Mouse (Mus musculus) MEL (cell line): ENCODE results near the gene Rbbp9. TPM values are rescaled to one million over a fixed set of nuclear protein-coding genes. Genes with fewer than 3 reads are reported as not detected.

Experiments used
- DNase-seq: peaks from one replicate; pipeline ENCODE4 v3.0.0; 2011; ENCODE audit warnings: low read depth, low spot score
- H3K27ac ChIP-seq: 2 replicates; pipeline ENCODE4 v1.5.1; 2012; ENCODE audit warnings: low read depth, mild to moderate bottlenecking, control low read depth, low read length, moderate library complexity; ENCODE audit not compliant: control insufficient read depth
- H3K27me3 ChIP-seq, 2 experiments: fragments of 150-350 bp in 1 of 2; sonication (generic) in 1 of 2; 2 replicates each; pipeline ENCODE4 v1.6.1; 2012; ENCODE audit warnings: low read length in 2 of 2, mild to moderate bottlenecking in 2 of 2, improper control_type of control experiment in 1 of 2, moderate library complexity in 1 of 2; ENCODE audit not compliant: insufficient read depth in 2 of 2, control insufficient read depth in 1 of 2
- H3K36me3 ChIP-seq, 2 experiments: 2 replicates each; pipeline ENCODE4 v1.6.1; 2012 to 2014; ENCODE audit warnings: low read length in 2 of 2, improper control_type of control experiment in 1 of 2, inconsistent platforms in 1 of 2, mild to moderate bottlenecking in 1 of 2; ENCODE audit not compliant: insufficient read depth in 2 of 2, control insufficient read depth in 1 of 2
- H3K4me1 ChIP-seq, 2 experiments: fragments of 150-350 bp in 1 of 2; sonication (generic) in 1 of 2; 2 replicates each; pipeline ENCODE4 v1.6.1; 2012; ENCODE audit warnings: low read length in 2 of 2, improper control_type of control experiment in 1 of 2, mild to moderate bottlenecking in 1 of 2; ENCODE audit not compliant: insufficient read depth in 2 of 2, control insufficient read depth in 1 of 2
- H3K4me3 ChIP-seq, 2 experiments: fragments of 150-350 bp in 1 of 2; sonication (generic) in 1 of 2; 2 replicates each; pipeline ENCODE4 v1.5.1; 2012; ENCODE audit warnings: low read depth in 2 of 2, low read length in 2 of 2, mild to moderate bottlenecking in 2 of 2, moderate library complexity in 2 of 2, control low read depth in 1 of 2, improper control_type of control experiment in 1 of 2; ENCODE audit not compliant: control insufficient read depth in 1 of 2, insufficient read depth in 1 of 2
- H3K79me2 ChIP-seq: 2 replicates; pipeline ENCODE4 v1.6.1; 2012; ENCODE audit warnings: mild to moderate bottlenecking, low read length, moderate library complexity; ENCODE audit not compliant: control insufficient read depth, poor library complexity, insufficient read depth
- H3K9ac ChIP-seq: 2 replicates; pipeline ENCODE4 v1.6.1; 2012; ENCODE audit warnings: low read depth, mild to moderate bottlenecking, control low read depth, low read length, moderate library complexity; ENCODE audit not compliant: control insufficient read depth, poor library complexity, severe bottlenecking
- H3K9me3 ChIP-seq: fragments of 150-350 bp; sonication (generic); replicated peaks from 2 replicates; pipeline ENCODE4 v1.6.1; 2012; ENCODE audit warnings: mild to moderate bottlenecking, low read length, improper control_type of control experiment, moderate library complexity; ENCODE audit not compliant: insufficient read depth
- CHD2 ChIP-seq: IDR thresholded peaks from 2 replicates; pipeline ENCODE4 v1.6.1; 2011; ENCODE audit warnings: low read length, improper control_type of control experiment
- E2F4 ChIP-seq: IDR thresholded peaks from 2 replicates; pipeline ENCODE4 v1.6.1; 2011; ENCODE audit warnings: low read depth, low read length, improper control_type of control experiment, borderline replicate concordance
- ELF1 ChIP-seq: IDR thresholded peaks from 2 replicates; pipeline ENCODE4 v1.6.1; 2014; ENCODE audit warnings: low read depth, mild to moderate bottlenecking, inconsistent platforms, low read length, improper control_type of control experiment, moderate library complexity
- GABPA ChIP-seq: IDR thresholded peaks from 2 replicates; pipeline ENCODE4 v1.6.1; 2012; ENCODE audit warnings: low read depth, mild to moderate bottlenecking, inconsistent platforms, low read length, improper control_type of control experiment, moderate library complexity
- GATA1 ChIP-seq: IDR thresholded peaks from 2 replicates; pipeline ENCODE4 v1.6.1; 2011; ENCODE audit warnings: low read depth, low read length, improper control_type of control experiment
- JUND ChIP-seq: IDR thresholded peaks from 2 replicates; pipeline ENCODE4 v1.6.1; 2011; ENCODE audit warnings: low read depth, mild to moderate bottlenecking, improper control_type of control experiment, low read length
- MAFK ChIP-seq: IDR thresholded peaks from 2 replicates; pipeline ENCODE4 v1.6.1; 2011; ENCODE audit warnings: low read depth, mild to moderate bottlenecking, low read length, improper control_type of control experiment, borderline replicate concordance
- MAZ ChIP-seq: IDR thresholded peaks from 2 replicates; pipeline ENCODE4 v1.6.1; 2012; ENCODE audit warnings: low read depth, mild to moderate bottlenecking, inconsistent platforms, low read length, improper control_type of control experiment
- MEF2A ChIP-seq: IDR thresholded peaks from 2 replicates; pipeline ENCODE4 v1.6.1; 2014; ENCODE audit warnings: low read depth, mild to moderate bottlenecking, inconsistent platforms, low read length, improper control_type of control experiment; ENCODE audit not compliant: poor library complexity, insufficient replicate concordance, severe bottlenecking; ENCODE audit errors: extremely low read depth
- MXI1 ChIP-seq: IDR thresholded peaks from 2 replicates; pipeline ENCODE4 v1.6.1; 2011; ENCODE audit warnings: mild to moderate bottlenecking, low read depth, low read length, improper control_type of control experiment
- POLR2AphosphoS2 ChIP-seq: IDR thresholded peaks from 2 replicates; pipeline ENCODE4 v1.6.1; 2011; ENCODE audit warnings: low read length, improper control_type of control experiment
- TBP ChIP-seq: IDR thresholded peaks from 2 replicates; pipeline ENCODE4 v1.8.0; 2011; ENCODE audit warnings: low read depth, low read length, improper control_type of control experiment
- USF1 ChIP-seq: IDR thresholded peaks from 2 replicates; pipeline ENCODE4 v1.6.1; 2014; ENCODE audit warnings: low read depth, mild to moderate bottlenecking, inconsistent platforms, low read length, improper control_type of control experiment, moderate library complexity
- USF2 ChIP-seq, 2 experiments: IDR thresholded peaks; 2 replicates each; pipeline ENCODE4 v1.6.1; 2011 to 2012; ENCODE audit warnings: improper control_type of control experiment in 2 of 2, low read length in 2 of 2, borderline replicate concordance in 1 of 2, inconsistent platforms in 1 of 2, low read depth in 1 of 2, mild to moderate bottlenecking in 1 of 2; ENCODE audit not compliant: insufficient read depth in 1 of 2
- polyA plus RNA-seq, 2 experiments: library from polyadenylated mRNA; stranded (reverse) in 1 of 2; unstranded in 1 of 2; fragments of >175 nt in 1 of 2; fragments of >200 nt in 1 of 2; gene quantifications; 2 replicates each; pipeline versions ENCODE4 v1.2.1 to v1.2.4; 2012; ENCODE audit warnings: low replicate concordance in 2 of 2, low read depth in 1 of 2; ENCODE audit not compliant: insufficient read length in 2 of 2, insufficient read depth in 1 of 2, missing spikeins in 1 of 2
- total RNA-seq: library from RNA; depleted of rRNA; stranded (reverse); fragments of 300-350 nt; gene quantifications from 2 replicates; pipeline ENCODE4 v1.2.3, GENCODE M21; 2012

Gene Rbbp9
- total and polyA plus RNA-seq, 3 experiments = 0.08 to 0.15 TPM; not detected in 1

DNA sequence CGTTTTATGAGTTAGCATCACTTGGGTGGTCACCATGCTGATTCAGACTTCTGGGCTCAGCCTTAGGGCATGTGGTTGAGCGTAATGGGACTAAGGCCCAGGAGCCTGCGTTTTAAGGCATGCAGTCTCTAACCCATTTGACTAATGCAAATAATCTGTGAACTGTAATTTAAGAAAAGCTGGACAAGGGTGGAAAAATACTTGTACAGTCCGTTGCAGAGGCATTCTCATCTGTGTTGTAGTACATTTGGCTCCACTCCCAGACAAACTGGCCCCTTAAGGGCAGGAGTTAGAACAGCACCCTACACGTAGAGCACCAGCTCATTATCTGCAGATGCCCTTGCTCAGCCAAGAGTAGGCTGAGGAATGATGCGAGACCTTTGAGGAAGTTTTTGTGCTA, 6.0 kb downstream of the Rbbp9 start:
- Histone ChIP-seq H3K27ac (no peak overlapping the region), H3K9ac (no peak overlapping the region), H3K27me3 (no peaks in the 10 kb centered on the region), H3K4me3 (no peak overlapping the region), H3K79me2 (no peaks in the 10 kb centered on the region), H3K9me3 (no peaks in the 10 kb centered on the region), H3K4me1 (peaks cover 0 to 6% of the 10 kb centered on the region in 2 experiments; a peak in 3 of 4 replicates), H3K36me3 (peaks cover 0 to 12% of the 10 kb centered on the region in 2 experiments; a peak in 3 of 4 replicates)
- TF ChIP-seq MXI1 (0 out of 2 replicates have a peak, but pooled peaks have one; percentile 24), MEF2A (no peak), GATA1 (peak; percentile 46), CHD2 (no peak)
- peak; percentile 74 for DNase-seq

DNA sequence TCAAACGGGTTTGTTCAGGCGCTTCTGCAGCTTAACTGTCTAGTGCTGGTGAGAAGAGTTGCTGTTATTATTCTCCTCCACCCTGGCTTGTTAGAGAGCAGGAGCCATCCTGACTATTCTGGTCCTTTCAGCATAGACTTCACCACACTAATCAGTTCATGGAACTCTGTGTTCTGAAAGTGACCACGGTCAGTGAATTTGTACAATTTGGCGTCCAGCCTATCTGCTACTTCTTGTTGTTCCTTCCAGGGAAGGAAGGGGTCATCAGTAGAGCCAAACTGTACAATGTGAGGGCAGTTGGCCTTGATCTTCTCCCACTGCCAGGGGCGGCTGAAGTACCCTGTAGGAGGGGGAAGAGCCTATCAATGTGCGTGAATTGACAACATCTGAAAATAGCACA, 7.0 kb downstream of the Rbbp9 start:
- no peak for TF ChIP-seq USF1
- TF ChIP-seq E2F4 = no peak
- TF ChIP-seq JUND = no peak
- no peak for TF ChIP-seq GABPA
- TF ChIP-seq POLR2AphosphoS2 = no peak
- no peak for TF ChIP-seq TBP
- TF ChIP-seq MAFK = no peak
- no peak for TF ChIP-seq ELF1
- no peak for TF ChIP-seq MAZ
- H3K36me3 ChIP-seq = peaks cover 6 to 12% of the 10 kb centered on the region in 2 experiments
- H3K27me3 ChIP-seq = no peaks in the 10 kb centered on the region

DNA sequence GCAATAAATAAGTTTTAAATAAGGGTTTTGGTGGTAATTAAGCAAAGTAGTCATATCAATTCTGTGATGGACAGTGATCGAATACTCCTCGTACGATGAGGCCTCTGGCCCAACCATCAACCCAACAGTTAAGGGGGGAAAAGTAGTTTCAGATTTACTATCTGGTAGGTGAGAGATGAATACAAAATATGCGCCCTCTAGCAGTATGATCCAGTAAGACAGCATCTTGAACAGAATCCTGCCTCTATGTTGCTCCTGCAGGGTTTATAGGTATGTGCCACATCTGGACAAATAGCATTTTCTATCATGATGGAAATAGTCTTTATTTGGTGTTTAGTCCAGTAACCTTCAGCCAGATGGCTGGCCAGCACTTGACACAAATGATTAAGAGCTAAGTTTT, 9.4 kb downstream of the Rbbp9 start:
- Histone ChIP-seq H3K9ac (no peak overlapping the region), H3K27me3 (no peaks in the 10 kb centered on the region), H3K4me1 (peaks cover 0 to 6% of the 10 kb centered on the region in 2 experiments; a peak in 3 of 4 replicates), H3K27ac (no peak overlapping the region), H3K9me3 (no peaks in the 10 kb centered on the region), H3K36me3 (peaks cover 12 to 17% of the 10 kb centered on the region in 2 experiments), H3K79me2 (no peaks in the 10 kb centered on the region), H3K4me3 (no peak overlapping the region)
- DNase-seq = no peak
- TF ChIP-seq ELF1 (no peak), USF1 (no peak), USF2 (IDR thresholded peaks at IDR 0.05; ENCODE audit: borderline replicate concordance in 1 of 2, insufficient read depth in 1 of 2, low read depth in 1 of 2, low read length in 2 of 2) (no peak)
- TF ChIP-seq, all 39 proteins: peak for 0

More for the DNA sequence above, 7.0 kb downstream of the Rbbp9 start:
- Histone ChIP-seq H3K79me2 (no peaks in the 10 kb centered on the region), H3K4me3 (no peak overlapping the region), H3K9ac (no peak overlapping the region), H3K27ac (no peak overlapping the region), H3K9me3 (no peaks in the 10 kb centered on the region), H3K4me1 (peaks cover 0 to 6% of the 10 kb centered on the region in 2 experiments; a peak in 3 of 4 replicates)
- DNase-seq = no peak
